Mouse (Mus musculus): ENCODE data around the gene Nupl1. TPM values are rescaled to one million over a fixed set of nuclear protein-coding genes. Genes with fewer than 3 reads are reported as not detected.

Nupl1 gene
- total and polyA plus RNA-seq, 2 experiments from 2014 or later: not detected

GRCm38 (mm10) chr14:60257101-60257500 is 5.9 kb upstream of the Nupl1 start:
- no peak overlapping the region for H3K4me3 ChIP-seq (ENCODE audit: low read depth, low read length)
- no peaks in the 10 kb centered on the region for H3K36me3 ChIP-seq (ENCODE audit: insufficient read depth)
- no peak overlapping the region for H3K9ac ChIP-seq
- H3K27me3 ChIP-seq (ENCODE audit: insufficient read depth, low read length): no peaks in the 10 kb centered on the region
- no peaks in the 10 kb centered on the region for H3K9me3 ChIP-seq (ENCODE audit: low read length)
- no peak overlapping the region for H3K4me2 ChIP-seq (ENCODE audit: low read depth)
- TF ChIP-seq CTCF (IDR thresholded peaks at IDR 0.05; ENCODE audit: low read depth): no peak
- H3K4me1 ChIP-seq (ENCODE audit: insufficient read depth): no peaks in the 10 kb centered on the region
- 80% methylated on average over 4 of the region's 4 CpGs for WGBS
- H3K27ac ChIP-seq (ENCODE audit: low read depth, low read length): no peak overlapping the region
- DNase-seq: no peak
- ATAC-seq: no peak

- Histone ChIP-seq H3K4me3 (ENCODE audit: low read depth, low read length) (no peak overlapping the region), H3K9ac (no peak overlapping the region), H3K4me2 (ENCODE audit: low read depth) (no peak overlapping the region), H3K27me3 (ENCODE audit: insufficient read depth, low read length) (no peaks in the 10 kb centered on the region), H3K36me3 (ENCODE audit: insufficient read depth) (no peaks in the 10 kb centered on the region), H3K9me3 (ENCODE audit: low read length) (no peaks in the 10 kb centered on the region), H3K4me1 (ENCODE audit: insufficient read depth) (no peaks in the 10 kb centered on the region), H3K27ac (ENCODE audit: low read depth, low read length) (no peak overlapping the region)
- TF ChIP-seq CTCF (IDR thresholded peaks at IDR 0.05; ENCODE audit: low read depth): no peak
- DNase-seq (no peak), ATAC-seq (no peak)
- 29% methylated on average over 3 of the region's 3 CpGs for WGBS
These were observed 5.1 kb upstream of the Nupl1 start for GRCm38 (mm10) chr14:60256356-60256755.

- H3K4me1 ChIP-seq (ENCODE audit: insufficient read depth): peaks cover 2% of the 10 kb centered on the region; the same call in 1 of the 2 replicates
- no peaks in the 10 kb centered on the region for H3K27me3 ChIP-seq (ENCODE audit: insufficient read depth, low read length)
- no peak for TF ChIP-seq CTCF (IDR thresholded peaks at IDR 0.05; ENCODE audit: low read depth)
- no peak overlapping the region for H3K4me2 ChIP-seq (ENCODE audit: low read depth)
- H3K4me3 ChIP-seq (ENCODE audit: low read depth, low read length): no peak overlapping the region
- H3K9ac ChIP-seq: no peak overlapping the region
- ATAC-seq (no peak), DNase-seq (no peak)
- H3K9me3 ChIP-seq (ENCODE audit: low read length): no peaks in the 10 kb centered on the region
- no peak overlapping the region for H3K27ac ChIP-seq (ENCODE audit: low read depth, low read length)
- H3K36me3 ChIP-seq (ENCODE audit: insufficient read depth): no peaks in the 10 kb centered on the region
These were observed 3.5 kb upstream of the Nupl1 start for GRCm38 (mm10) chr14:60254774-60255173.

GRCm38 (mm10) chr14:60253466-60253865 is 2.2 kb upstream of the Nupl1 start:
- Histone ChIP-seq H3K9ac (no peak overlapping the region), H3K9me3 (ENCODE audit: low read length) (no peaks in the 10 kb centered on the region), H3K36me3 (ENCODE audit: insufficient read depth) (no peaks in the 10 kb centered on the region), H3K4me2 (ENCODE audit: low read depth) (no peak overlapping the region), H3K4me3 (ENCODE audit: low read depth, low read length) (no peak overlapping the region), H3K27me3 (ENCODE audit: insufficient read depth, low read length) (no peaks in the 10 kb centered on the region), H3K27ac (ENCODE audit: low read depth, low read length) (no peak overlapping the region), H3K4me1 (ENCODE audit: insufficient read depth) (peaks cover 3% of the 10 kb centered on the region)
- TF ChIP-seq CTCF (IDR thresholded peaks at IDR 0.05; ENCODE audit: low read depth): no peak
- ATAC-seq (no peak), DNase-seq (no peak)
- 89% methylated on average over 3 of the region's 3 CpGs for WGBS

GRCm38 (mm10) chr14:60252004-60253000 is 1.1 kb upstream of the Nupl1 start:
- Histone ChIP-seq H3K9ac (peak overlapping the region; percentile 87), H3K27ac (ENCODE audit: low read depth, low read length) (peak overlapping the region; percentile 94), H3K36me3 (ENCODE audit: insufficient read depth) (no peaks in the 10 kb centered on the region), H3K4me1 (ENCODE audit: insufficient read depth) (peaks cover 3% of the 10 kb centered on the region), H3K4me3 (ENCODE audit: low read depth, low read length) (peak overlapping the region; percentile 77), H3K4me2 (ENCODE audit: low read depth) (peak overlapping the region; percentile 83), H3K9me3 (ENCODE audit: low read length) (no peaks in the 10 kb centered on the region), H3K27me3 (ENCODE audit: insufficient read depth, low read length) (no peaks in the 10 kb centered on the region)
- WGBS: 17% methylated on average over 15 of the region's 15 CpGs
- ATAC-seq (peak; percentile 20), DNase-seq (peak; percentile 31)
- peak; percentile 37; the same call in 1 of the 2 replicates for TF ChIP-seq CTCF (IDR thresholded peaks at IDR 0.05; ENCODE audit: low read depth)

GRCm38 (mm10) chr14:60250879-60251278 is 352 bp downstream of the Nupl1 start:
- H3K9me3 ChIP-seq (ENCODE audit: low read length): no peaks in the 10 kb centered on the region
- DNase-seq: no peak
- no peaks in the 10 kb centered on the region for H3K27me3 ChIP-seq (ENCODE audit: insufficient read depth, low read length)
- H3K36me3 ChIP-seq (ENCODE audit: insufficient read depth): no peaks in the 10 kb centered on the region
- H3K4me3 ChIP-seq (ENCODE audit: low read depth, low read length): peak overlapping the region; percentile 77
- under 1% methylated on average over 39 of the region's 39 CpGs for WGBS
- peak; percentile 66 for ATAC-seq
- TF ChIP-seq CTCF (IDR thresholded peaks at IDR 0.05; ENCODE audit: low read depth): no peak
- H3K9ac ChIP-seq: peak overlapping the region; percentile 87
- peaks cover 3% of the 10 kb centered on the region for H3K4me1 ChIP-seq (ENCODE audit: insufficient read depth)
- peak overlapping the region; percentile 95 for H3K27ac ChIP-seq (ENCODE audit: low read depth, low read length)
- H3K4me2 ChIP-seq (ENCODE audit: low read depth): peak overlapping the region; percentile 50

GRCm38 (mm10) chr14:60250366-60250765 is 865 bp downstream of the Nupl1 start:
- peak; percentile 14 for DNase-seq
- ATAC-seq: no peak
- Histone ChIP-seq H3K27ac (ENCODE audit: low read depth, low read length) (peak overlapping the region; percentile 95; the same call in 1 of the 2 replicates), H3K9ac (peak overlapping the region; percentile 87), H3K4me2 (ENCODE audit: low read depth) (peak overlapping the region; percentile 50), H3K4me1 (ENCODE audit: insufficient read depth) (peaks cover 3% of the 10 kb centered on the region), H3K27me3 (ENCODE audit: insufficient read depth, low read length) (no peaks in the 10 kb centered on the region), H3K9me3 (ENCODE audit: low read length) (no peaks in the 10 kb centered on the region), H3K4me3 (ENCODE audit: low read depth, low read length) (peak overlapping the region; percentile 77), H3K36me3 (ENCODE audit: insufficient read depth) (no peaks in the 10 kb centered on the region)
- no peak for TF ChIP-seq CTCF (IDR thresholded peaks at IDR 0.05; ENCODE audit: low read depth)
- WGBS: 16% methylated on average over 8 of the region's 8 CpGs
